Mouse (Mus musculus): ENCODE measurements at regions not wholly inside any gene's neighbourhood (a gene's known extent, or its start where the extent isn't known, plus 50 kb on each side); places are given as distances from the start of the nearest gene placed in this dataset.

DNA sequence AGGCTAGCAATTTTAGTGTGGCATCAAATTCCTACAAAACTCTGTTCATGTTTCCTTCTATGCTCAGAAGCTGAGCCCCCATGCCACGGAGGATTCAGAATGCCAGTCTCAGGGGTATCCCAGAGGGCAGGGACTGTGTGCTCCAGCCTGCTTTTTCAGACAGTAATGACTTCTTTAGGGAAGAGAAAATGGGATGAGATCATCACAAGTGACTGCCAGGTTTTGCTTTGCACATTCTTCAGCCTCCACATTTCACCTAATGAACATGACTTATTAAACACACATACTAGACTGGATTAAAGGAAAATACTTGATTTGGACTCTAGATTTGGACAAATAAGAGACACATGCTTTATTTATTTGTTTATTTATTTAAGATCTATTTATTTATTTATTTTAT lies 82.5 kb downstream of the Nxnl2 start:
- TF ChIP-seq CTCF (IDR thresholded peaks at IDR 0.05; ENCODE audit: insufficient read depth, low read depth, low read length) (no peak), POLR2A (IDR thresholded peaks at IDR 0.05; ENCODE audit: insufficient read depth, low read depth, low read length) (no peak)

All from olfactory bulb, adult 2 months (tissue).